Mouse (Mus musculus): Measurements from ENCODE around the gene Msrb2.

Gene Msrb2

GRCm38 (mm10) chr2:19390411-19391143 is 19.3 kb downstream of the Msrb2 start:
- no peak for DNase-seq

- no peak for DNase-seq
Measured at GRCm38 (mm10) chr2:19391649-19392048, 20.4 kb downstream of the Msrb2 start.

- no peak for DNase-seq
Measured at GRCm38 (mm10) chr2:19392793-19393192, 21.6 kb downstream of the Msrb2 start.

- no peak for DNase-seq
Measured at GRCm38 (mm10) chr2:19405409-19405808, 34.2 kb downstream of the Msrb2 start.

- DNase-seq: no peak
Measured at GRCm38 (mm10) chr2:19406531-19406930, 35.3 kb downstream of the Msrb2 start.

GRCm38 (mm10) chr2:19414222-19414965 is 43.2 kb downstream of the Msrb2 start:
- peak; percentile 66 to 81 for DNase-seq

GRCm38 (mm10) chr2:19415063-19415521 is 43.9 kb downstream of the Msrb2 start:
- peak; percentile 17 to 37 for DNase-seq

- no peak for DNase-seq
Measured at GRCm38 (mm10) chr2:19416066-19416465, 44.8 kb downstream of the Msrb2 start.

GRCm38 (mm10) chr2:19419686-19420345 is 48.6 kb downstream of the Msrb2 start:
- no peak for DNase-seq

- no peak for DNase-seq
Measured at GRCm38 (mm10) chr2:19422226-19422625, 51.0 kb downstream of the Msrb2 start.

- no peak for DNase-seq
Measured at GRCm38 (mm10) chr2:19423086-19423485, 51.8 kb downstream of the Msrb2 start.

- no peak for DNase-seq
Measured at GRCm38 (mm10) chr2:19429031-19429430, 57.8 kb downstream of the Msrb2 start.

GRCm38 (mm10) chr2:19429691-19430690 is 58.8 kb downstream of the Msrb2 start:
- no peak for DNase-seq

GRCm38 (mm10) chr2:19430746-19431145 is 59.5 kb downstream of the Msrb2 start:
- peak in 1 of 2 experiments; percentile 30 for DNase-seq

GRCm38 (mm10) chr2:19431186-19431585 is 59.9 kb downstream of the Msrb2 start:
- peak in 1 of 2 experiments; percentile 26 for DNase-seq

- no peak for DNase-seq
Measured at GRCm38 (mm10) chr2:19431614-19432323, 60.5 kb downstream of the Msrb2 start.

GRCm38 (mm10) chr2:19444346-19444745 is 73.1 kb downstream of the Msrb2 start:
- DNase-seq: no peak

Data from cerebellum, postnatal 25 days (tissue).